Mouse (Mus musculus): ENCODE results near the gene Fam78a. TPM values are rescaled to one million over a fixed set of nuclear protein-coding genes. Genes with fewer than 3 reads are reported as not detected.
A peak's percentile ranks its signal among the peaks of the same experiment; 100 is the strongest.

Fam78a gene
- total RNA-seq (2021), result 10 to 100 TPM; 14.3 to 15.8 TPM

GRCm38 (mm10) chr2:32084111-32084871 lies at the start of gene Fam78a:
TSS of gene Fam78a (minus strand) at chr2:32084857.
- intact Hi-C loops (cut with DNase I), result loop anchor here (5.0 kb wide), 1 partner anchor 42 kb away; no protein-coding TSS in a partner anchor
- peak in 1 of 2 experiments; percentile 37 for DNase-seq

- peak; percentile 85 to 92 for DNase-seq
- intact Hi-C loops (cut with DNase I), result loop anchor here (2.0 to 5.0 kb wide), 2 partner anchors 57 to 97 kb away; no protein-coding TSS in a partner anchor
Observed at GRCm38 (mm10) chr2:32134039-32134438, 49.4 kb upstream of the Fam78a start.

GRCm38 (mm10) chr2:32132567-32132992 lies 47.9 kb upstream of the Fam78a start:
- DNase-seq, result peak; percentile 41 to 55
- intact Hi-C loops (cut with DNase I), result loop anchor here (2.0 to 5.0 kb wide), 2 partner anchors 95 to 216 kb away; no protein-coding TSS in a partner anchor

GRCm38 (mm10) chr2:32131866-32132566 lies 47.4 kb upstream of the Fam78a start:
- DNase-seq, result no peak
- intact Hi-C loops (cut with DNase I), result loop anchor here (2.0 to 5.0 kb wide), 3 partner anchors 49 to 215 kb away; no protein-coding TSS in a partner anchor

GRCm38 (mm10) chr2:32131205-32131834 lies 46.7 kb upstream of the Fam78a start:
- no peak for DNase-seq
- intact Hi-C loops (cut with DNase I), result loop anchor here (2.0 to 5.0 kb wide), 2 partner anchors 49 to 94 kb away; no protein-coding TSS in a partner anchor

- DNase-seq, result peak; percentile 55 to 56
- intact Hi-C loops (cut with DNase I), result loop anchor here (2.0 to 5.0 kb wide), 2 partner anchors 48 to 93 kb away; no protein-coding TSS in a partner anchor
Observed at GRCm38 (mm10) chr2:32130435-32130834, 45.8 kb upstream of the Fam78a start.

- peak; percentile 57 to 68 for DNase-seq
- intact Hi-C loops (cut with DNase I), result loop anchor here (2.0 to 5.0 kb wide), 2 partner anchors 47 to 92 kb away; no protein-coding TSS in a partner anchor
Observed at GRCm38 (mm10) chr2:32129383-32130074, 44.9 kb upstream of the Fam78a start.

- intact Hi-C loops (cut with DNase I), result no loop called here
- DNase-seq, result no peak
Observed at GRCm38 (mm10) chr2:32128536-32128841, 43.8 kb upstream of the Fam78a start.

GRCm38 (mm10) chr2:32127653-32128535 lies 43.2 kb upstream of the Fam78a start:
- intact Hi-C loops (cut with DNase I), result no loop called here
- DNase-seq, result no peak

- intact Hi-C loops (cut with DNase I), result no loop called here
- DNase-seq, result no peak
Observed at GRCm38 (mm10) chr2:32121785-32122184, 37.1 kb upstream of the Fam78a start.

GRCm38 (mm10) chr2:32121150-32121549 lies 36.5 kb upstream of the Fam78a start:
- intact Hi-C loops (cut with DNase I), result no loop called here
- DNase-seq, result peak in 1 of 2 experiments; percentile 42

GRCm38 (mm10) chr2:32119802-32120750 lies 35.4 kb upstream of the Fam78a start:
- DNase-seq, result peak; percentile 49 to 62
- intact Hi-C loops (cut with DNase I), result no loop called here

- intact Hi-C loops (cut with DNase I), result no loop called here
- no peak for DNase-seq
Observed at GRCm38 (mm10) chr2:32115851-32116268, 31.2 kb upstream of the Fam78a start.

GRCm38 (mm10) chr2:32112548-32112947 lies 27.9 kb upstream of the Fam78a start:
- DNase-seq, result no peak
- intact Hi-C loops (cut with DNase I), result no loop called here

GRCm38 (mm10) chr2:32111268-32111667 lies 26.6 kb upstream of the Fam78a start:
- intact Hi-C loops (cut with DNase I), result no loop called here

GRCm38 (mm10) chr2:32105930-32106329 lies 21.3 kb upstream of the Fam78a start:
- intact Hi-C loops (cut with DNase I), result no loop called here
- DNase-seq, result no peak

More at GRCm38 (mm10) chr2:32111268-32111667, 26.6 kb upstream of the Fam78a start:
- no peak for DNase-seq

- intact Hi-C loops (cut with DNase I), result no loop called here
- DNase-seq, result no peak
Observed at GRCm38 (mm10) chr2:32105117-32105913, 20.7 kb upstream of the Fam78a start.

Measured in heart, postnatal 36 days (tissue).